Mouse (Mus musculus) ES-E14 (cell line): Measurements from ENCODE around the gene Ltbp1.

Experiments
- CHD2 ChIP-seq: IDR thresholded peaks from 2 replicates; pipeline ENCODE4 v1.6.1; 2014; ENCODE audit warnings: mild to moderate bottlenecking, low read depth, low read length, inconsistent platforms
- MAFK ChIP-seq: IDR thresholded peaks from 2 replicates; pipeline ENCODE4 v1.6.1; 2014; ENCODE audit warnings: mild to moderate bottlenecking, low read depth, low read length, inconsistent platforms; ENCODE audit not compliant: insufficient read depth
- ZNF384 ChIP-seq: IDR thresholded peaks from 2 replicates; pipeline ENCODE4 v1.6.1; 2012; ENCODE audit warnings: low read depth, low read length, inconsistent platforms

DNA sequence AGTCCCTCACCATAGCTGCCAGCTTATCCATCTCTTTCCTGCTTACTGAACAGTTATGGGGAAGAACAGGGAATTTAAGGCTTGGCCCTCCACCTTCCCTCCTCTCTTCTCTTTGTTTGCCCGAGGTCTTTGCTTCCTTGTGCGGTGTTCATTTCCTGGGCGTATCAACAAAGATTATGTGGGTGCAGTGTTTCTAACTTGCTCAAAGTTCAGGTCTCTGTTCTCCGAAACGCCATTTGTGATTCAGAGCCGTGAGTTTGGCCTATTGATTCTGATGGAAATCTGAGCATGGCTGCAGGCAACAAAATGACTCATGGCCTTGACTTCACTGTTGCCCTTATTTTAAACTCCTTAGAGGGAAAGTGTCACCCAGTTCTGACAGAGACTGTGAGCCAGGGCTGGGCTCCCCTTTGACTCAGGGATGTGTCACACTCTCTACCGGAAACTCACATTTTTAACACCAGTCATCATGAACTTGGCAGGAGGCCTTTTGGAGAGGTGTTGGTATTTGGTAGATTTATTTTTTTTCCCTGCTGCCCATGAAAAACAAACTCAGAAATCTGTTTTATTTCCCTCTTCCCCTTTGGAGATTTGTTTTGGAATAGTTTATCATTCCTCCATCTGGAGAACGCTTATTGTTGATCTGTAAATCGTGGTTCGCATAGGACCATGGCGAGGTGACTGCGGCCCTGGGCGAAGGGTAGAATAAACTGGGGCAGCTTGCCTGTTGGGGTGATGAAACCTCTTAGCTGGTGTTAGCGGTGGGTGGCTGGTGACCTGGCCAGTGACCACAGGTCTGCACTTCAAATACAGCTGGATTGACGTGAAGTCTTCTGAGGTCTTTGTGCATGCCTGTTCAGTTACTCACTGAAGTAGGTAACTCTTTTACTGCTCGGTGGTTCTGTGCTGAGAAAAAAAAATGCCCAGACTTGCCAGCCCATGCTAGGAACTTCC is 105.2 kb downstream of the Ltbp1 start:
- no peak for TF ChIP-seq MAFK
- TF ChIP-seq ZNF384 = no peak
- TF ChIP-seq CHD2 = no peak
